Mouse (Mus musculus) CD4-positive helper T cell, adult 2 months (primary cell): ENCODE results near the gene Tnf.

Experiments
- DNase-seq: peaks from one replicate; pipeline ENCODE4 v3.0.0-alpha.2; 2012; ENCODE audit warnings: low read depth, missing footprints, low spot score

Gene Tnf

GRCm38 (mm10) chr17:35198946-35199345 is 2.9 kb downstream of the Tnf start:
- DNase-seq, result peak; percentile 9

GRCm38 (mm10) chr17:35198029-35198428 is 3.8 kb downstream of the Tnf start:
- peak; percentile 12 for DNase-seq

GRCm38 (mm10) chr17:35197126-35197525 is 4.7 kb downstream of the Tnf start:
- peak; percentile 77 for DNase-seq

GRCm38 (mm10) chr17:35196321-35196641 is 5.5 kb downstream of the Tnf start:
- DNase-seq, result peak; percentile 54

GRCm38 (mm10) chr17:35195631-35196320 is 6.0 kb downstream of the Tnf start:
- peak; percentile 93 for DNase-seq

GRCm38 (mm10) chr17:35194844-35195630 is 6.8 kb downstream of the Tnf start:
- DNase-seq, result peak; percentile 55

GRCm38 (mm10) chr17:35193881-35194843 is 7.6 kb downstream of the Tnf start, which contains the start of gene Ltb:
Gene Ltb (plus strand): TSS chr17:35194439.
- DNase-seq, result peak; percentile 85

- DNase-seq, result no peak
Observed at GRCm38 (mm10) chr17:35192924-35193323, 8.9 kb downstream of the Tnf start.

- DNase-seq, result no peak
Observed at GRCm38 (mm10) chr17:35191723-35192122, 10.1 kb downstream of the Tnf start.

GRCm38 (mm10) chr17:35190096-35190495 is 11.7 kb downstream of the Tnf start:
- peak; percentile 78 for DNase-seq

GRCm38 (mm10) chr17:35189186-35189585 is 12.6 kb downstream of the Tnf start:
- DNase-seq, result no peak

- no peak for DNase-seq
Observed at GRCm38 (mm10) chr17:35187959-35188610, 13.7 kb downstream of the Tnf start, which contains the start of gene Lst1. Gene Lst1 (minus strand): TSS chr17:35188439.

- no peak for DNase-seq
Observed at GRCm38 (mm10) chr17:35187345-35187744, 14.5 kb downstream of the Tnf start.

- peak; percentile 87 for DNase-seq
Observed at GRCm38 (mm10) chr17:35186681-35187080, 15.1 kb downstream of the Tnf start.

- DNase-seq, result peak; percentile 88
Observed at GRCm38 (mm10) chr17:35185639-35186611, 15.9 kb downstream of the Tnf start.

GRCm38 (mm10) chr17:35180093-35180492 is 21.7 kb downstream of the Tnf start:
- DNase-seq, result no peak

- peak; percentile 80 for DNase-seq
Observed at GRCm38 (mm10) chr17:35178528-35178927, 23.3 kb downstream of the Tnf start.

- DNase-seq, result no peak
Observed at GRCm38 (mm10) chr17:35175968-35176367, 25.8 kb downstream of the Tnf start, which contains the start of gene Aif1. Gene Aif1 (minus strand): TSS chr17:35176068.

- no peak for DNase-seq
Observed at GRCm38 (mm10) chr17:35175382-35175781, 26.4 kb downstream of the Tnf start.
